Mouse (Mus musculus) retina, postnatal 1 day (tissue): ENCODE measurements at regions not wholly inside any gene's neighbourhood (a gene's known extent, or its start where the extent isn't known, plus 50 kb on each side); places are given as distances from the start of the nearest gene placed in this dataset.

ENCODE experiments used
- DNase-seq: peaks from one replicate; pipeline ENCODE4 v3.0.0-alpha.2; 2012

- no peak for DNase-seq
These were observed 525.4 kb downstream of the Amy2a5 start for GRCm38 (mm10) chr3:112733205-112733604.

GRCm38 (mm10) chr3:112699531-112700125 lies 559.0 kb downstream of the Amy2a5 start:
- DNase-seq = peak; percentile 7

- DNase-seq = no peak
These were observed 570.5 kb downstream of the Amy2a5 start for GRCm38 (mm10) chr3:112688151-112688550.

- DNase-seq = no peak
These were observed 620.1 kb downstream of the Amy2a5 start for GRCm38 (mm10) chr3:112638581-112638980.

- DNase-seq = no peak
These were observed 655.2 kb downstream of the Amy2a5 start for GRCm38 (mm10) chr3:112603470-112603869.

GRCm38 (mm10) chr3:112582314-112582713 lies 676.3 kb downstream of the Amy2a5 start:
- DNase-seq = no peak
